Mouse (Mus musculus) liver, embryonic 16.5 days (tissue): ENCODE data around the gene Dnmt3a. TPM values are rescaled to one million over a fixed set of nuclear protein-coding genes. Genes with fewer than 3 reads are reported as not detected.
A peak's percentile ranks its signal among the peaks of the same experiment; 100 is the strongest.

ENCODE experiments used
- ATAC-seq: fragments of 200-750 bp; cut with Nextera tagmentation; 2 replicates; pipeline ENCODE4 v1.8.0; 2017; ENCODE audit warnings: low read depth, mild to moderate bottlenecking, moderate number of reproducible peaks, moderate library complexity
- H3K27ac ChIP-seq: fragments of 300-500 bp; sonication (generic); 2 replicates; pipeline ENCODE4 v1.5.1; 2014; ENCODE audit warnings: mild to moderate bottlenecking, low read length
- H3K27me3 ChIP-seq: fragments of 300-500 bp; sonication (generic); 2 replicates; pipeline ENCODE4 v1.6.1; 2014; ENCODE audit warnings: low read depth, low read length, mixed read lengths; ENCODE audit not compliant: control insufficient read depth, insufficient read depth
- H3K36me3 ChIP-seq: fragments of 300-500 bp; sonication (generic); 2 replicates; pipeline ENCODE4 v1.6.1; 2014; ENCODE audit warnings: mild to moderate bottlenecking; ENCODE audit not compliant: control insufficient read depth, insufficient read depth
- H3K4me1 ChIP-seq: fragments of 300-500 bp; sonication (generic); 2 replicates; pipeline ENCODE4 v1.6.1; 2014; ENCODE audit warnings: low read depth, low read length, mixed read lengths; ENCODE audit not compliant: control insufficient read depth
- H3K4me2 ChIP-seq: fragments of 300-500 bp; sonication (generic); 2 replicates; pipeline ENCODE4 v1.6.1; 2014; ENCODE audit warnings: low read depth, low read length, mixed read lengths
- H3K4me3 ChIP-seq: fragments of 300-500 bp; sonication (generic); 2 replicates; pipeline ENCODE4 v1.5.1; 2014; ENCODE audit warnings: low read depth, mild to moderate bottlenecking, low read length
- H3K9ac ChIP-seq: fragments of 300-500 bp; sonication (generic); 2 replicates; pipeline ENCODE4 v1.6.1; 2014; ENCODE audit warnings: low read depth, low read length
- H3K9me3 ChIP-seq: fragments of 300-500 bp; sonication (generic); replicated peaks from 2 replicates; pipeline ENCODE4 v1.6.1; 2016; ENCODE audit warnings: low read length; ENCODE audit not compliant: control insufficient read depth
- WGBS: fragments of 180-500 bp; shearing (Covaris S2); extraction: QIAGEN DNeasy Blood & Tissue Kit; methylation state at CpG from one replicate; pipeline ENCODE4 v1.1.7; 2014; ENCODE audit not compliant: insufficient replicate concordance; 5-methylcytosine and 5-hydroxymethylcytosine counted together
- polyA plus RNA-seq: library from polyadenylated mRNA; unstranded; fragments of >200 nt; fragmentation: Nextera tagmentation; extraction: Ambion mirVana; gene quantifications from 2 replicates; pipeline ENCODE4 v1.2.1, GENCODE M21; 2015

Gene Dnmt3a
- 16.8 and 18.2 TPM in 2 replicates for polyA plus RNA-seq

- H3K9ac ChIP-seq, result peak within 1 kb of the TSS; percentile 68
- peaks cover 45% of the 10 kb centered on the region for H3K27me3 ChIP-seq
- ATAC-seq, result no peak
- peak within 1 kb of the TSS; percentile 68 for H3K4me2 ChIP-seq
- H3K36me3 ChIP-seq, result no peaks in the 10 kb centered on the region
- 22% methylated on average over 4 of the region's 4 CpGs for WGBS
- peak within 1 kb of the TSS; percentile 41; the same call in 1 of the 2 replicates for H3K27ac ChIP-seq
- H3K4me1 ChIP-seq, result peaks cover 13% of the 10 kb centered on the region
- H3K9me3 ChIP-seq, result no peaks in the 10 kb centered on the region
- peak within 1 kb of the TSS; percentile 71 for H3K4me3 ChIP-seq
These were observed at the start of gene Dnmt3a for GRCm38 (mm10) chr12:3805852-3806251. TSS of gene Dnmt3a (plus strand) at chr12:3806007.

GRCm38 (mm10) chr12:3756216-3756615 lies 49.6 kb upstream of the Dnmt3a start:
- Histone ChIP-seq H3K4me1 (no peaks in the 10 kb centered on the region), H3K27ac (no peak overlapping the region), H3K9me3 (no peaks in the 10 kb centered on the region), H3K4me2 (no peak overlapping the region), H3K36me3 (no peaks in the 10 kb centered on the region; the same call in 1 of the 2 replicates), H3K9ac (no peak overlapping the region), H3K4me3 (no peak overlapping the region), H3K27me3 (no peaks in the 10 kb centered on the region)
- WGBS, result 76% methylated on average over 3 of the region's 3 CpGs
- no peak for ATAC-seq

DNA sequence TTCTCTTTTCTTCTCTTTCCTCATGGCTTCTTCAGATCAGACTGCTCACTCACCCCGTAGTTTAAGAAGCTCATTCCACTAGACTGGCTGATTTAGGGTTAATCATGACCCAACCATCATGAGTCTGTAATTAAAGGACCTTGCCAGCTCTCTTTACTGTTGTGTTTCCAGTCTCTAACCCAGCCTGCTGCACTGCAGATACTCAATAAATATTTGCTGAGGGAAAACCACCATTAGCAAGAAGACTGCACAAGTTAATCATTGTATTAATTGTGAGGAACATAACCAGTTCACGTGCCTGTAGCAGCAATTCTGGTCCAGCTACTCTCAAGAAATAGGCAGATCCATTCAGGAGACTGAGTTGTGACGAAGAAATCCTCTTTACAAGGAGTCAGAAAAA lies 47.7 kb upstream of the Dnmt3a start:
- no peaks in the 10 kb centered on the region for H3K4me1 ChIP-seq
- H3K27me3 ChIP-seq, result no peaks in the 10 kb centered on the region
- H3K36me3 ChIP-seq, result no peaks in the 10 kb centered on the region; the same call in 1 of the 2 replicates
- no peak overlapping the region for H3K27ac ChIP-seq
- H3K4me2 ChIP-seq, result no peak overlapping the region
- 61% methylated on average over 3 of the region's 3 CpGs for WGBS
- no peak overlapping the region for H3K4me3 ChIP-seq
- no peak for ATAC-seq
- H3K9me3 ChIP-seq, result no peaks in the 10 kb centered on the region
- no peak overlapping the region for H3K9ac ChIP-seq

GRCm38 (mm10) chr12:3759419-3759818 lies 46.4 kb upstream of the Dnmt3a start:
- WGBS, result 6% methylated on average over 4 of the region's 4 CpGs
- ATAC-seq, result peak; percentile 79
- Histone ChIP-seq H3K9me3 (no peaks in the 10 kb centered on the region), H3K27me3 (no peaks in the 10 kb centered on the region), H3K4me2 (no peak overlapping the region), H3K9ac (no peak overlapping the region), H3K36me3 (no peaks in the 10 kb centered on the region), H3K27ac (no peak overlapping the region), H3K4me3 (no peak overlapping the region), H3K4me1 (no peaks in the 10 kb centered on the region)

DNA sequence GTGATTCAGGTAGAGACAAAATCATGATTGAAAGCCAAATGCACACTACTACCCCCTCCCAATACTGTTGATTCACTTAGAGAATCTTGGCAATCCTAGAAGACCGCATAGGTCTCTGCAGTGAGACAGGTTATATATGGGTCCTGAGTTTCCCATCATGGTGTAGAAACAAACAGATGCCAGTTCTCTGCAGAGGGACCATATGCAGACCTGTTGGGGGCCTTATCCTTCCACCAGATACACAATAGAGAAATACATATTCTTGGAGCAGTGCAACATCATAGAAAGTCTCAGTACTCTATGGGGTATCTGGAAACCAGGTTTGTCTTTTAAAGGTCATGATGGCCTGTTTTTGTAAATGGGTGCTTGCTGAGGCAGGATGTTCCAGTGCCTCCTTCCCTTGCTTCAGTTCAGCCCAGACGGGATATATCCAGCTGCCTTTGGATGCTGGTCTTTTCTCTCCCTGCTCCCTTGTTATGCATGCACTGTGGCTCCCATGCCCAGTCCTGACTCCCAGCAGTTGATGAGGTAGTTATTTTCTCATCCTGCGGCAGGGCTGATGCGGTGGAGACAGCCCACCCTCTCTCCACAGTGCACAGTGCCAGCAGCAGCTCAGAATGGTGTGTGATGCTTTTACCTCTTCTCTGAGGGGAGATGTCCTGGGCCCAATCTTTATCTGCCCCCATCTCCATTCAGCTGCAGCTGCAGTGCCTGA lies 44.8 kb upstream of the Dnmt3a start:
- H3K36me3 ChIP-seq, result no peaks in the 10 kb centered on the region

GRCm38 (mm10) chr12:3761591-3762295 lies 44.1 kb upstream of the Dnmt3a start:
- no peaks in the 10 kb centered on the region for H3K9me3 ChIP-seq
- 71% methylated on average over 6 of the region's 6 CpGs for WGBS
- H3K9ac ChIP-seq, result no peak overlapping the region
- H3K27ac ChIP-seq, result no peak overlapping the region
- ATAC-seq, result no peak
- H3K4me3 ChIP-seq, result no peak overlapping the region
- no peaks in the 10 kb centered on the region for H3K27me3 ChIP-seq
- H3K36me3 ChIP-seq, result no peaks in the 10 kb centered on the region
- H3K4me2 ChIP-seq, result no peak overlapping the region
- H3K4me1 ChIP-seq, result no peaks in the 10 kb centered on the region

More for the DNA sequence above, 44.8 kb upstream of the Dnmt3a start:
- H3K9me3 ChIP-seq, result no peaks in the 10 kb centered on the region
- H3K4me1 ChIP-seq, result no peaks in the 10 kb centered on the region
- ATAC-seq, result no peak
- H3K27ac ChIP-seq, result no peak overlapping the region
- H3K4me2 ChIP-seq, result no peak overlapping the region
- H3K4me3 ChIP-seq, result no peak overlapping the region
- no peak overlapping the region for H3K9ac ChIP-seq
- H3K27me3 ChIP-seq, result no peaks in the 10 kb centered on the region
- 80% methylated on average over 4 of the region's 4 CpGs for WGBS

DNA sequence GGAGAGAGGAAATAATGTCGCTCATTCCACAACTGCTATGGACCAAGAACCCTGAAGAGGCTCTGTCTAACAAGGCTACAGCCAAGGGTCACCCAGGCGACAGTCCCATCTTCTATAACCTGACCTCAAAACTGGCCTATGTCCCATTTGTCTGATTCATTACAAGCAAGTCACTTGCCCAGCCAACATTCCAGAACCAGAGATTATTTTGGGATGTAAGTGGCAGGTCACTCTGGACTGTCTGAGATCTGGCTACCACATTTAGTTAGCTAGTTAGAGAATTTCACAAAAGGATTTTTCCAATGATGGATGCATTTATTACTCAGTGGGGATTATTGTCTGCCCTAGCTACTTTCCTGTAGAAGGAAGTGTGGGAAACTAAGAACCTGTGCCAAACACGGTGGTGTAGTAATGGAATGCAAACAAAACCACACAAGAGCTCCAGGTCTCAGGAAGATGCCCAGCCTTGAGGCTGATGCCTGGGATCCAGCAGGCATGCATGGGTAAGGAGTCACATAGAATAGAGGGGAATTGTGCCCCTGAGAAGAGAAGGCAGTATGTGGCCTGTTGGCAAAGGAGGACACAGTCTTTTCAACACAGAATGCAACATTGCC lies 41.5 kb upstream of the Dnmt3a start:
- no peaks in the 10 kb centered on the region for H3K36me3 ChIP-seq
- WGBS, result 55% methylated on average over 3 of the region's 3 CpGs
- H3K9me3 ChIP-seq, result no peaks in the 10 kb centered on the region
- H3K9ac ChIP-seq, result no peak overlapping the region
- H3K4me1 ChIP-seq, result no peaks in the 10 kb centered on the region
- no peak overlapping the region for H3K4me3 ChIP-seq
- ATAC-seq, result no peak
- H3K4me2 ChIP-seq, result no peak overlapping the region
- H3K27ac ChIP-seq, result no peak overlapping the region
- H3K27me3 ChIP-seq, result no peaks in the 10 kb centered on the region

DNA sequence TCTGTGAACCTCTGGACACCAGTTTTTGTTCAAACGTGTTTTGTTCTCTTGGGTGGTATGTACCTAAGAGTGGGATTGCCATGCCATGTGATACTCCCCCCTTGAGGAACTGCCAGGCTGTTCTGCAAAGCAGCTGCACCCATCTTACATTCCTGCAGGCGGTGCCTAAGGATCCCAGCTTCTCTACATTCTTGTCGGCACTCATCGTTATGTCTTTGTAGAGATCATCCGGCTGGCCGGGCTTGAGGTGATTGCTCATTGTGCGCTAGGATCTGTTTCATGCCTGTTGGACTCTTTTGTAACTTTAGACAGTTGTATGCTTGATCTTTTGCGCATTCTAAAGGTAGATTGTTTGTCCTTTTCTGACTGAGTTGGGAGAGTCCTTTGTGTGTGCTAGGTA lies 38.4 kb upstream of the Dnmt3a start:
- WGBS, result 77% methylated on average over 8 of the region's 8 CpGs
- H3K9ac ChIP-seq, result no peak overlapping the region
- no peaks in the 10 kb centered on the region for H3K36me3 ChIP-seq
- no peak for ATAC-seq
- H3K9me3 ChIP-seq, result no peaks in the 10 kb centered on the region
- H3K4me3 ChIP-seq, result no peak overlapping the region
- H3K4me2 ChIP-seq, result no peak overlapping the region
- no peaks in the 10 kb centered on the region for H3K4me1 ChIP-seq
- H3K27me3 ChIP-seq, result no peaks in the 10 kb centered on the region
- no peak overlapping the region for H3K27ac ChIP-seq

GRCm38 (mm10) chr12:3768391-3768790 lies 37.4 kb upstream of the Dnmt3a start:
- Histone ChIP-seq H3K4me2 (no peak overlapping the region), H3K36me3 (no peaks in the 10 kb centered on the region), H3K4me3 (no peak overlapping the region), H3K27me3 (no peaks in the 10 kb centered on the region), H3K9me3 (no peaks in the 10 kb centered on the region), H3K9ac (no peak overlapping the region), H3K27ac (no peak overlapping the region), H3K4me1 (no peaks in the 10 kb centered on the region)
- 82% methylated on average over 4 of the region's 4 CpGs for WGBS
- no peak for ATAC-seq
